Mouse (Mus musculus) ovary, adult 18-20 months (tissue): ENCODE data around the gene Srebf2.

Experiments
- DNase-seq: peaks from one replicate; pipeline ENCODE4 v3.0.0; 2022; ENCODE audit warnings: low spot score, mixed read lengths

Gene Srebf2

GRCm38 (mm10) chr15:82156902-82157301 is 9.9 kb downstream of the Srebf2 start:
- no peak for DNase-seq

GRCm38 (mm10) chr15:82158243-82159035 is 11.5 kb downstream of the Srebf2 start:
- no peak for DNase-seq

- DNase-seq = no peak
Observed at GRCm38 (mm10) chr15:82159471-82159870, 12.5 kb downstream of the Srebf2 start.

DNA sequence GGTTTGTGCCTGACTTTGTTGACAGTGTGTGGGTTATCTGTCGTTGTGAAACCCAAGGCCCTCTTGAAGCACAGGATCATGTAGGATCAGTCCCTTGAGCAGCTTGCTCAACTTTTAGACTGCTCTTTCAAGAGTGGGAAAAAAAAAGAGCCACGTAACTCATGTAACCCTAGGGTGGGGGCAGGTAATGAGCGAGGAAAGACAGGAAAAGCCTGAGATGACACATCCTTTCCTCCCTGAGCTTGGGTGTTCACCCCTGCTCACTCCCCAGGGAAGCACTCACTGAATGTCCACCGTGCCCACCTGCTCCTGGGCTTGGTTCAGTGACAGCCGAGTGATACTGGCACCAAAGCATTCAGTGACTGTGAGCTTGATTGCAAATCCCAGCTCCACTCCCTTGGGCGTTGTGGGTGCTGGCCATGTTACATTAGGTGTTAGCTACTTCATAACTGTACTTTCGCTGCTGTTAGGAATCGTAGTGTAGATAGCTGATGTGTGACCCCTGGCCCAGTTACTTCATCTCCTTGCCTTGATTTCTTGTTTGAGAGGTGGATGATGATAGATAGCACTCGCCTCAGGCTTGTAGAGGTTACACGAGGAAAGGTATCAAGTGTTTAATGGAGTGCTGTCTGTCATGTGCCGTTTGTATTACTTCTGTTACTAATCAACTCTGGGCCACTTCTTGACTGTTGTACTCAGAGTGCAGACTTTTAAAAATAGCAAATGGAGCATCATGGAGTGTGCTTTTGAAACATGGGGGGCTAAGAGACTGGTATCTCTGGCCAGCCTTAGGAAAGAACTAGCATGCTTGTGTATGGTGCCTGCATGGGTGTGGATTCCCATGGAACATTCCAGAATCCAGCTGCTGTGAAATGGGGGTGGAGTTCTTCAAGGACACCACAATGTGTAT is 14.0 kb downstream of the Srebf2 start:
- DNase-seq = no peak

DNA sequence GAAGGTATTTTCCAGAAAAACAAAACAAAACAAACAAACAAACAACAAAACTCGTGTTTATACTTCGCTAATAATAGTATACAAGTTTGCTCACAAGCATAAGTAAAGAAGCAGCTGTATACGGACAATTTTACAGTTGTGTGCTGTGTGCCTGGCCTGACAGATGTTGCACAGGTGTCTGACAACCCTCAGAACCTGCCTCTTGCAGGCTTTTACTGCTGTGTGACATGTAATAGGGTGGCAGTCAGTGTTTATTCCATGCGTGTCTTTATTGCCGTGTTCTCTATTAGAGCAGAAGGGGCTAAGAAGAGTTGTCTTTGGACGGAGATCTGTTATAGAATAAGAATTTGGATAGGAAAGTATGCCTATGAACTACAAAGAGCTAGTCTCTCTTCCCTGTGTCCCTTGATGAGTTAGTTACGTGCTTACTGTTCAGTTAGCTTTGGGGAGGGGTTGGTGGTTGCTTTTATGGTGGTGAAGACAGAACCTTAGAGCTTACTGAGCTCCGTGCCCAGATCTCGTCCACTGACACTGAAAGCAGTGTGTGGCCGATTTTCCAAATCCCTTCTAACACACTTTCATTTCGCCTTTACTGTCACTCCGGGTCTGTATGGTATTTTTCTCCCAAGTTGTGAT is 15.1 kb downstream of the Srebf2 start:
- no peak for DNase-seq

GRCm38 (mm10) chr15:82163356-82164060 is 16.5 kb downstream of the Srebf2 start:
- no peak for DNase-seq

DNA sequence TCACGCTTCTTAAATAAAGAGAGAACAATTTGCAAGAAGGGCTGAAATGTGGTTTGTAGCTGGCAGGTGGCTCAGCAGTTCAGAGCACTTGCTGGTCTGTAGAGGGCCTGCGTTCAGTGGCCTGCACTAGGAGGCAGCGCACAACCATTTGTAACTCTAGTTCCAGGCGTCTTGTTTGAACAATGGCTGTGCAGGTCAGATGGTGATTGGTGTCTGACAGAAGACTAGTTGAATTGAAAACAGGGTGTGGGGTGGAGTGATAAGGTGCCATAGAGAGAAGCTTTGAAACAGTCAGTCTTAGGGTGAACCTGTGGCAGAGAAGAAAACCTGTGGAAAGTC is 17.0 kb downstream of the Srebf2 start:
- no peak for DNase-seq

GRCm38 (mm10) chr15:82164496-82164895 is 17.5 kb downstream of the Srebf2 start:
- no peak for DNase-seq

GRCm38 (mm10) chr15:82165332-82166239 is 18.6 kb downstream of the Srebf2 start:
- no peak for DNase-seq

DNA sequence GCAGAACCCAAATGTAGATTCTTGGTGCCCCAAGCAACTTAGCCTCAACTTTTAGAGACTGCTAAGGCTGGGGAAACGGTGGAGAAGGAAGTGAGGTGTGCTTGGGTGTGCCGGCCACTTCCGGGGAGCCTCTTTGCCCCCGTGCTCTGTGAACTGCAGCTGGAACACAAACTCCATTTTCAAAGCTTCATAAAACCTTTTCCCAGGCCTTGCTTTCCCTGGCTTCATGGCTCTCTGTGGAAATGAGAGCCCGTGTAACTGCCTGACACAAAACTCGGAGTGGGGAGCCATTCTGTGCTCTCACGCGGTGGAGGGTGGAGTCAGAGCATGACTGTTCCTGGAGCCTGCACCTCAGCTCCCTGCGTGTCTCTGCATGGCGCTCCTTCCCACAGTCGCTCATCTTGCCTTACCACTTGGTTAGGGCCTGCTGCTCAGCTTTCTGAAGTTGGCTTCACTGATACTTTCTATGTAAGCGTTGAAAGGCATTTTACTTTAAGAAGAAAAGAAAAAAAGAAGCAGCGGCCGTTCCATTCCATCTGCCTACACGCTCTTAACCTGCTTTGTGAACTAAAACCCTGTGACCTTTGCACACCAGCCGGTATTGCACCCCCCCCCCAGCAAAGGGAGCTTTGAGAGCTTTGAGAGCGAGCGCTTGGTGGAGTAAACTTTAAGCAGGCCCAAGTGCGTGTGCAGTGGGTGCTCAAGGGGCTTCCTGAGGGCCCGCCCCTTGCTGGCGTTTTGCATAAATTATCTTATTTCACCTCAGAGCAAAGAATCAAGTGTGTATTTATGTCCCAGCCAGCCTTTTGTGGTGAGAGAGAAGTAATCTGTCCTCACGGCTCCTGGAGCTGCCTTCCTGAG is 19.5 kb downstream of the Srebf2 start:
- DNase-seq = no peak

- DNase-seq = no peak
Observed at GRCm38 (mm10) chr15:82167201-82168168, 20.5 kb downstream of the Srebf2 start.

- no peak for DNase-seq
Observed at GRCm38 (mm10) chr15:82169671-82170070, 22.7 kb downstream of the Srebf2 start.

DNA sequence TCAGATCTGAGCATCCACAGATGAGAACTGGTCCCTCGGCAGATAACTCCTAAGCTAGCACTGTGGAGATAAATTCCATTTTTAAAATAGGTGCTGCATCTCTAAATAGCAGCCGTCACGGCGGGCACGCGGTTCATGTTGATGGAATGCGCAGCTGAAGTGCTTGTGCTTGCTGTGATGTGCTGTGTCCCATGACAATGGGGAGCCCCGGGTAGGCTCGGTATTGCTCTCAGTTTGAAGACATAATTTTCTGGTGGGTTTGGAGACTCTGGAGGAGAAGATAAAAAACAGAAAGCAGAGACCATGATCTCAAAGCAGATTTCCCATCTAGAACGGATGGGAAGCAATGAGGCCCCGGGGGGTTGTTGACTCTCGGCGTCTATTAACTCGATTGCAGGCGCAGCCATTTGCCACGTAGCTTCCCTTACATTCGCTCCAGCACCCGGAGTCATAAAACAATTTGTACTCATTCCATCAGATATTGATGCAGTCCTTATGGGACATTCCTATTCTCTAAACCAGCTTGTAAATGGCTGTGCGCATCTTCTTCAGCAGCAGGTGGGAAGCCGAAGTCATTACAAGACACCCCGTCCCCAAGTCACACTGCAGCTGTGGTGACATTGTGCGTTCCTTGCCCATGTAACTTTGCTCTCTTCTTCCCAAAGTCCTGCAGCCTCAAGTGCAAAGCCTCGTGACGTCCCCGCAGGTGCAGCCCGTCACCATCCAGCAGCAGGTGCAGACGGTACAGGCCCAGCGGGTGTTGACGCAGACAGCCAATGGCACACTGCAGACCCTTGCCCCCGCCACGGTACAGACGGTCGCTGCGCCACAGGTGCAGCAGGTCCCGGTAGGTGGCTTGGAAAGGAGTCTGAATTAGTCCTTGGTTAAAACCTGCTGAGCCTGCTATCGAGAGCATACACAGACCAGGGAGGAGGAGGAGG is 23.7 kb downstream of the Srebf2 start:
- no peak for DNase-seq

DNA sequence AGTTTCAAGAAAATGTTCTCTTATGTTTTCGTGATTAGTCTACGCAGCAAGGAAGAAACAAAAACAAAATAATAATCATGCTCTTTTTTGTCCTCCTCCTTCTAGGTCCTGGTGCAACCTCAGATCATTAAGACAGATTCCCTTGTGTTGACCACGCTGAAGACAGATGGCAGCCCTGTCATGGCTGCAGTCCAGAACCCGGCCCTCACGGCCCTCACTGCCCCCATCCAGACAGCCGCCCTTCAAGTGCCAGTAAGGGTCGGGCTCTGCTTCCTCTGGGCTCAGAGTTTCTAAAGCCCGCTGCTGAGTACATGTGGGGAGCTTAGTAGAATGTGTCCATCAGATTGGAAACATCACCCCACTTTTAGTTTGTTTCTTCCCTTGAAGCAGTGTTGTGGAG is 25.7 kb downstream of the Srebf2 start:
- DNase-seq = no peak

DNA sequence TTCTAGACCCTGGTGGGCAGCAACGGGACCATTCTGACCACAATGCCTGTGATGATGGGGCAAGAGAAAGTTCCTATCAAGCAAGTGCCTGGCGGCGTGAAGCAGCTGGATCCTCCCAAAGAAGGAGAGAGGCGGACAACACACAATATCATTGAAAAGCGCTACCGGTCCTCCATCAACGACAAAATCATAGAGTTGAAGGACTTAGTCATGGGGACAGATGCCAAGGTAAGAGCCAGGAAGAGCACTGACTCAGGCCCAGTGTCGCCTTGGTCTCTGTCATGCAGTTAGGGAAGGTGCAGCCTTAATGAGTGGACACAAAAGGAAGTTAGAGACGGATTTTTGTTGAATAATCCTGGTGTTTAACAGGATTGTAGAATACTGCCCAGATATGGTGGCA is 28.1 kb downstream of the Srebf2 start:
- DNase-seq = no peak

DNA sequence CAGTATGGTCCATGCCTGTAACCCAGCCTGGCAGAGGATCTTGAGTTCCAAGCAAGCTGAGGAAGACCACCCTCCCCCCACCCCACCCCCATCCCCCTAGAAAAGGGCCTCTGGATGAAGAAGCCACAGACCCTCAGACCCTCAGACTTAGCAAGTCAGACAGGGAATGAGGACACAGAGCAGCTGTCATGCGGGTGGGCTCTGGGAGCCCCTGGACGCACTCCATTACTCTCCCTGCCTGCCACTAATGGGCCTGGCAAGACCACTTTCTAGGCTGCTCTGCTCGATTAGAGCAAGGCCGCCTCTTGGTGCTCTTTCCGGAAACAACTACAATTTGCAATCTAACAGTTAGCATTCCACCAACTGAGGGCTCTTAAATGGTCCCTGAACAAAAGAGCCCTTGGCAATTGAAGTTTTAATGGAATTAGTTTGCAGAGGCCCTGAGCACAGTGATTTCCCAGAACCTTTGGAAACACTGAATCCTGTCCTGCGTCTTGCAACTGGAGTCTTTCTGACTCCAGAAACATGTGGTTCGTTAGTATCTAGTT is 30.8 kb downstream of the Srebf2 start:
- DNase-seq = no peak

DNA sequence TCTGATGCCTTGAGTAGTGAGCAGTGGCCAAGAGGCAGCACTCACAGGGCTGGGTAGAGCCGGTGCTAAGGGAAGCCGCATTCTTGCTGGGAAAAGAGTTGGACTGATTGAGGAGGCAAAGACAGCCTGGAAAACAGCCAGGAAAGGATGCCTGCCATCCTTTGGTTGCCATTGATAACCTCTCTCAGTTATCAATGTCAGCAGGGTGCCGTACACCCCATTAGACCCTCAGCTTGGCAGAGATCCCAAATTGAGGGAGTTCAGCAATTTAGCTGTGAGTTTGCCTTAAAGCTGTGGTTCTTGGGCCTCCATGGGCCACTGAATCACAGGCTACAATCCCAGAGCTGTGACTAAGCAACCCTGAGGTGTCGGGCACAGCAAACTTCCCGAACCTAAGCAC is 34.1 kb downstream of the Srebf2 start:
- no peak for DNase-seq
